Mouse (Mus musculus) testis, adult 2 months (tissue): ENCODE measurements around the gene Dop1a.

Experiments
- CTCF ChIP-seq: fragments of 200-500 bp; IDR thresholded peaks from 2 replicates; pipeline ENCODE4 v1.5.1; 2012; ENCODE audit warnings: low read depth, mild to moderate bottlenecking, inconsistent platforms, low read length, moderate library complexity; ENCODE audit not compliant: control insufficient read depth, insufficient read depth, insufficient replicate concordance
- POLR2A ChIP-seq: fragments of 200-500 bp; IDR thresholded peaks from 2 replicates; pipeline ENCODE4 v1.6.1; 2012; ENCODE audit warnings: low read depth, mild to moderate bottlenecking, inconsistent platforms, low read length, moderate library complexity; ENCODE audit not compliant: control insufficient read depth

- TF ChIP-seq POLR2A (no peak), CTCF (no peak)
Measured at GRCm38 (mm10) chr9:86499083-86499482, 32.1 kb downstream of the Dop1a start.
